8 mouse cellular contexts compared by ENCODE assay signal in genomic region chr1:171249913-171250600, GRCm38 (mm10). TPM values are rescaled to one million over a fixed set of nuclear protein-coding genes. Genes with fewer than 3 reads are reported as not detected.
DNase-seq lines count a peak whose midpoint lies in the region; ATAC-seq and TF ChIP-seq lines count a peak whose summit lies in the region.

Gene Adamts4 (plus strand): TSS chr1:171250421.

- peak within 1 kb of the TSS; percentile 55 for H3K9ac ChIP-seq in forebrain, embryonic 14.5 days (ENCODE audit: low read length)
- peak within 1 kb of the TSS; percentile 54 for H3K9ac ChIP-seq in hindbrain, embryonic 14.5 days
- peak within 1 kb of the TSS; percentile 57 for H3K9ac ChIP-seq in limb, embryonic 12.5 days (replicated peaks)

- peak within 1 kb of the TSS; percentile 76 for H3K27ac ChIP-seq in forebrain, embryonic 14.5 days (ENCODE audit: low read depth, low read length)
- H3K27ac ChIP-seq in hindbrain, embryonic 14.5 days: peak within 1 kb of the TSS; percentile 12
- H3K27ac ChIP-seq in limb, embryonic 12.5 days: peak within 1 kb of the TSS; percentile 96

- peaks cover 21% of the 10 kb centered on the region for H3K27me3 ChIP-seq in E14TG2a.4 (ENCODE audit: insufficient read depth, low read length)
- no peaks in the 10 kb centered on the region for H3K27me3 ChIP-seq in forebrain, embryonic 14.5 days (replicated peaks; ENCODE audit: control insufficient read depth, insufficient read depth, low read length)
- H3K27me3 ChIP-seq in hindbrain, embryonic 14.5 days (ENCODE audit: control insufficient read depth, insufficient read depth, low read length): no peaks in the 10 kb centered on the region
- no peaks in the 10 kb centered on the region for H3K27me3 ChIP-seq in limb, embryonic 12.5 days

- 15% methylated on average over 5 of the region's 5 CpGs for WGBS in forebrain, embryonic 14.5 days
- 19% methylated on average over 5 of the region's 5 CpGs for WGBS in hindbrain, embryonic 14.5 days
- 17% methylated on average over 5 of the region's 5 CpGs for WGBS in limb, embryonic 12.5 days

- H3K36me3 ChIP-seq in E14TG2a.4 (ENCODE audit: insufficient read depth, low read length): peaks cover 5% of the 10 kb centered on the region
- H3K36me3 ChIP-seq in forebrain, embryonic 14.5 days (ENCODE audit: control insufficient read depth, insufficient read depth, low read length): no peaks in the 10 kb centered on the region
- H3K36me3 ChIP-seq in hindbrain, embryonic 14.5 days (replicated peaks; ENCODE audit: control insufficient read depth, insufficient read depth): 0 out of 2 replicates have a peak, but pooled peaks cover 7% of the 10 kb centered on the region
- H3K36me3 ChIP-seq in limb, embryonic 12.5 days: peaks cover 22% of the 10 kb centered on the region

- no peak for TF ChIP-seq CTCF in E14TG2a.4 (conservative IDR thresholded peaks at IDR 0.05; ENCODE audit: low read length)

- H3K9me3 ChIP-seq in E14TG2a.4 (ENCODE audit: low read length): no peaks in the 10 kb centered on the region
- no peaks in the 10 kb centered on the region for H3K9me3 ChIP-seq in forebrain, embryonic 14.5 days (replicated peaks; ENCODE audit: control insufficient read depth, low read length)
- no peaks in the 10 kb centered on the region for H3K9me3 ChIP-seq in hindbrain, embryonic 14.5 days (ENCODE audit: control insufficient read depth, low read length)
- H3K9me3 ChIP-seq in limb, embryonic 12.5 days: no peaks in the 10 kb centered on the region

- peak within 1 kb of the TSS; percentile 52 for H3K4me2 ChIP-seq in forebrain, embryonic 14.5 days (ENCODE audit: low read length)
- H3K4me2 ChIP-seq in hindbrain, embryonic 14.5 days (replicated peaks): peak within 1 kb of the TSS; percentile 49
- H3K4me2 ChIP-seq in limb, embryonic 12.5 days: peak within 1 kb of the TSS; percentile 67

- peak; percentile 43 for DNase-seq in adrenal gland, adult 2 months
- DNase-seq in adrenal gland, postnatal 25 days: no peak
- DNase-seq in forebrain, embryonic 14.5 days (ENCODE audit: low spot score): peak; percentile 76
- no peak for DNase-seq in hindbrain, embryonic 14.5 days (ENCODE audit: low spot score)
- DNase-seq in retina, embryonic 14.5 days (ENCODE audit: low spot score): peak; percentile 67
- no peak for DNase-seq in spleen, postnatal 14 days (ENCODE audit: low spot score in 2 of 2)

- H3K4me3 ChIP-seq in E14TG2a.4 (replicated peaks; ENCODE audit: low read length): peak within 1 kb of the TSS; percentile 76
- H3K4me3 ChIP-seq in forebrain, embryonic 14.5 days (ENCODE audit: low read depth, low read length): peak within 1 kb of the TSS; percentile 21
- peak within 1 kb of the TSS; percentile 25 for H3K4me3 ChIP-seq in hindbrain, embryonic 14.5 days (replicated peaks; ENCODE audit: low read length)
- H3K4me3 ChIP-seq in limb, embryonic 12.5 days (replicated peaks): peak within 1 kb of the TSS; percentile 38

- ATAC-seq in forebrain, embryonic 14.5 days: peak; percentile 40; the same call in 1 of the 2 replicates
- no peak for ATAC-seq in hindbrain, embryonic 14.5 days (ENCODE audit: low FRiP score)
- ATAC-seq in limb, embryonic 12.5 days (ENCODE audit: insufficient number of reproducible peaks, insufficient read depth, low FRiP score, low TSS enrichment, low read depth): no peak

- peaks cover 76% of the 10 kb centered on the region for H3K4me1 ChIP-seq in E14TG2a.4 (replicated peaks; ENCODE audit: low read depth, low read length)
- peaks cover 37% of the 10 kb centered on the region for H3K4me1 ChIP-seq in forebrain, embryonic 14.5 days (ENCODE audit: control insufficient read depth, insufficient read depth, low read length)
- H3K4me1 ChIP-seq in hindbrain, embryonic 14.5 days (replicated peaks; ENCODE audit: control insufficient read depth, insufficient read depth, low read length): peaks cover 42% of the 10 kb centered on the region
- H3K4me1 ChIP-seq in limb, embryonic 12.5 days (replicated peaks): peaks cover 61% of the 10 kb centered on the region

RNA-seq across cellular contexts. Expression of gene Adamts4, which starts in this region (rescaled TPM):
- 1 to 10 TPM; 1.1 to 1.3 TPM for total RNA-seq in adrenal gland, adult 2 months (2021)
- 1.7 and 2.8 TPM in 2 replicates for polyA plus RNA-seq in adrenal gland, adult 2 months (2012; rRNA removed)
- 0.62 and 0.67 TPM in 2 replicates for total RNA-seq in adrenal gland, postnatal 25 days (2021)
- 2.5 and 3.9 TPM in 2 replicates for polyA plus RNA-seq in forebrain, embryonic 14.5 days (2014; fragmentation: Nextera tagmentation; extraction: Ambion mirVana)
- 3.0 and 3.7 TPM in 2 replicates for polyA plus RNA-seq in hindbrain, embryonic 14.5 days (2014; fragmentation: Nextera tagmentation; extraction: Ambion mirVana)
- polyA plus RNA-seq in limb, embryonic 12.5 days (2016; fragmentation: Nextera tagmentation; extraction: Ambion mirVana): 10.5 and 11.0 TPM in 2 replicates

Comparison
In these comparisons a context has a peak if more than half of its experiments do, and no peak if none do; other contexts are left out.
1. DNase-seq: peak in adrenal gland, adult 2 months (single experiment), forebrain, embryonic 14.5 days (single experiment) and retina, embryonic 14.5 days (single experiment); none in adrenal gland, postnatal 25 days (single experiment), hindbrain, embryonic 14.5 days (single experiment) and spleen, postnatal 14 days (0 of 2).
2. H3K4me3 ChIP-seq: peak in every context shown above with its lines; median percentile 76 in E14TG2a.4; 38 in limb, embryonic 12.5 days; 25 in hindbrain, embryonic 14.5 days; 21 in forebrain, embryonic 14.5 days.
3. H3K27ac ChIP-seq: peak in every context shown above with its lines; median percentile 96 in limb, embryonic 12.5 days; 76 in forebrain, embryonic 14.5 days; 12 in hindbrain, embryonic 14.5 days.
4. Peak in every context shown above with its lines, with median percentiles within 50 percentile points of each other: H3K4me2 ChIP-seq and H3K9ac ChIP-seq.